Mouse (Mus musculus) liver, postnatal 0 days (tissue): Measurements from ENCODE around the gene Rwdd2a.

Experiments used
- CTCF ChIP-seq: sonication (generic); IDR thresholded peaks from 2 replicates; pipeline ENCODE4 v1.5.1; 2016; ENCODE audit warnings: antibody characterized with exemption, low read depth
- EP300 ChIP-seq: IDR thresholded peaks from 2 replicates; pipeline ENCODE4 v1.6.1; 2016; ENCODE audit warnings: antibody characterized with exemption, low read depth, mild to moderate bottlenecking

GRCm38 (mm10) chr9:86583740-86584139 is 11.9 kb downstream of the Rwdd2a start:
- TF ChIP-seq EP300 = no peak
- TF ChIP-seq CTCF = peak; percentile 90
